Comparison of ENCODE assay signal across 9 mouse cellular contexts in the genomic region with DNA sequence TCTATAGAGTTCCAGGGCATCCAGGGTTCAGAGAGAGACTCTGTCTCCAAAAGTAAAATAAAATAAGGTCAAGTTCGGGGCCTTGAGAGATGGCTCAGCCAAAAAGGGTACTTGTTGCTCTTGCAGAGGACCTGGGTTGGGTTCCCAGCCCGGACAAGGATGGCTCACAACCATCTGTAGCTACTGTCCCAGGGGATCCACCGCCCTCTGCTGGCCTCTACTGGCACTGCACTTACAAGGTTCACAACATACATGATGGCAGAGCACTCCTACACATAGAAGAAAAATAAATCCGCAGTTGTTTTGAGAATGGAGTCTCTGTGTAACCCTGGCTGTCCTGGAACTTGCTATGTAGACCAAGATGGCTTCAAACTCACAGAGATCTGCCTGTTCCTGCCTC. TPM values are rescaled to one million over a fixed set of nuclear protein-coding genes. Genes with fewer than 3 reads are reported as not detected.
DNase-seq lines count a peak whose midpoint lies in the region; ATAC-seq and TF ChIP-seq lines count a peak whose summit lies in the region.
"Had no signal": no experiment of that assay in that cellular context is flagged by ENCODE, and none has a peak within 500 bp of the region (broad histone marks: within the 10 kb centered on the region; RNA-seq: fewer than 3 reads in every experiment).

No protein-coding gene starts in this region.

- H3K4me1 ChIP-seq in heart, postnatal 0 days (ENCODE audit: control insufficient read depth, insufficient read depth) = peaks cover 16% of the 10 kb centered on the region
- peaks cover 19% of the 10 kb centered on the region for H3K4me1 ChIP-seq in heart, embryonic 12.5 days (replicated peaks)
- peaks cover 6% of the 10 kb centered on the region; the same call in 1 of the 2 replicates for H3K4me1 ChIP-seq in liver, postnatal 0 days (ENCODE audit: insufficient read depth)

- TF ChIP-seq EP300 in heart, postnatal 0 days (IDR thresholded peaks at IDR 0.05; ENCODE audit: low read depth) = no peak
- no peak for TF ChIP-seq EP300 in liver, postnatal 0 days (IDR thresholded peaks at IDR 0.05; ENCODE audit: low read depth)

- H3K36me3 ChIP-seq in heart, postnatal 0 days (replicated peaks; ENCODE audit: control insufficient read depth, insufficient read depth, low read length) = peaks cover 17% of the 10 kb centered on the region; the same call in 1 of the 2 replicates
- peaks cover 34% of the 10 kb centered on the region for H3K36me3 ChIP-seq in heart, embryonic 12.5 days
- peaks cover 2% of the 10 kb centered on the region; the same call in 1 of the 2 replicates for H3K36me3 ChIP-seq in liver, postnatal 0 days (replicated peaks; ENCODE audit: insufficient read depth, low read length)

- 73% methylated on average over 4 of the region's 4 CpGs for WGBS in heart, postnatal 0 days
- WGBS in heart, embryonic 12.5 days = 71% methylated on average over 4 of the region's 4 CpGs
- 78% methylated on average over 4 of the region's 4 CpGs for WGBS in liver, postnatal 0 days (ENCODE audit: insufficient replicate concordance)

- DNase-seq in heart, postnatal 0 days (ENCODE audit: low spot score) = no peak
- DNase-seq in B cell, adult 2 months = peak; percentile 80 to 83
- peak; percentile 62 for DNase-seq in NIH3T3 (ENCODE audit: low read depth)
- DNase-seq in liver, postnatal 0 days = peak; percentile 67
- DNase-seq in thymus, postnatal 25 days = peak; percentile 67
- DNase-seq in left cerebral cortex, postnatal 36 days (ENCODE audit: low spot score in 2 of 2) = no peak

- H3K27me3 ChIP-seq in heart, postnatal 0 days (ENCODE audit: control insufficient read depth, insufficient read depth, low read length) = no peaks in the 10 kb centered on the region
- no peaks in the 10 kb centered on the region for H3K27me3 ChIP-seq in heart, embryonic 12.5 days (replicated peaks)
- no peaks in the 10 kb centered on the region for H3K27me3 ChIP-seq in liver, postnatal 0 days (ENCODE audit: insufficient read depth, low read length)
- H3K27me3 ChIP-seq: embryonic facial prominence, embryonic 12.5 days had no signal

- no peak for ATAC-seq in heart, postnatal 0 days (ENCODE audit: insufficient read depth, low read depth)
- ATAC-seq in heart, embryonic 12.5 days (ENCODE audit: insufficient number of reproducible peaks, low FRiP score) = no peak
- ATAC-seq in liver, postnatal 0 days = no peak
- no peak for ATAC-seq in frontal cortex, adult (ENCODE audit: low TSS enrichment)

- H3K27ac ChIP-seq in heart, postnatal 0 days (ENCODE audit: low read depth) = no peak overlapping the region
- no peak overlapping the region for H3K27ac ChIP-seq in heart, embryonic 12.5 days (ENCODE audit: poor library complexity, severe bottlenecking)
- H3K27ac ChIP-seq in liver, postnatal 0 days (ENCODE audit: low read depth) = no peak overlapping the region
- H3K27ac ChIP-seq: embryonic facial prominence, embryonic 12.5 days had no signal

- peak; percentile 34; the same call in 1 of the 2 replicates for TF ChIP-seq CTCF in heart, postnatal 0 days (IDR thresholded peaks at IDR 0.05; ENCODE audit: low read depth)
- peak; percentile 75 for TF ChIP-seq CTCF in liver, postnatal 0 days (IDR thresholded peaks at IDR 0.05; ENCODE audit: low read depth)

- H3K9ac ChIP-seq in heart, postnatal 0 days (replicated peaks; ENCODE audit: low read depth, low read length) = no peak overlapping the region
- H3K9ac ChIP-seq in heart, embryonic 12.5 days = no peak overlapping the region
- no peak overlapping the region for H3K9ac ChIP-seq in liver, postnatal 0 days (replicated peaks)
- H3K9ac ChIP-seq: embryonic facial prominence, embryonic 12.5 days had no signal

- intact Hi-C loops in left cerebral cortex, postnatal 36 days (cut with DNase I) = no loop called here

- no peak overlapping the region for H3K4me2 ChIP-seq in heart, postnatal 0 days (ENCODE audit: low read depth, low read length)
- H3K4me2 ChIP-seq in heart, embryonic 12.5 days = no peak overlapping the region
- no peak overlapping the region for H3K4me2 ChIP-seq in liver, postnatal 0 days (ENCODE audit: low read depth, low read length)
- H3K4me2 ChIP-seq: embryonic facial prominence, embryonic 12.5 days had no signal

- no peaks in the 10 kb centered on the region for H3K9me3 ChIP-seq in heart, postnatal 0 days (replicated peaks; ENCODE audit: control insufficient read depth, low read length)
- peaks cover 4% of the 10 kb centered on the region for H3K9me3 ChIP-seq in heart, embryonic 12.5 days (replicated peaks)
- H3K9me3 ChIP-seq in liver, postnatal 0 days (ENCODE audit: low read length) = no peaks in the 10 kb centered on the region
- H3K9me3 ChIP-seq: embryonic facial prominence, embryonic 12.5 days had no signal

- no peak overlapping the region for H3K4me3 ChIP-seq in heart, postnatal 0 days (ENCODE audit: low read depth, low read length)
- no peak overlapping the region for H3K4me3 ChIP-seq in heart, embryonic 12.5 days
- H3K4me3 ChIP-seq in liver, postnatal 0 days (ENCODE audit: low read depth, low read length) = no peak overlapping the region
- H3K4me3 ChIP-seq: embryonic facial prominence, embryonic 12.5 days had no signal

RNA-seq across cellular contexts. Expression of a gene that starts 2.9 kb away (rescaled TPM):
- total RNA-seq in heart, postnatal 0 days (2014; rRNA removed; ENCODE audit: low replicate concordance) = 31.9 and 35.1 TPM in 2 replicates
- polyA plus RNA-seq in heart, postnatal 0 days (2015; fragmentation: Nextera tagmentation; extraction: Ambion mirVana) = 53.8 and 55.9 TPM in 2 replicates
- 40.9 and 42.0 TPM in 2 replicates for polyA plus RNA-seq in heart, embryonic 12.5 days (2016; fragmentation: Nextera tagmentation; extraction: Ambion mirVana)
- polyA plus RNA-seq in liver, postnatal 0 days (2015; fragmentation: Nextera tagmentation; extraction: Ambion mirVana) = 8.5 and 8.8 TPM in 2 replicates
- 10 to 100 TPM; 43.5 to 56.1 TPM for total RNA-seq in left cerebral cortex, postnatal 36 days (2021)

RNA-seq across cellular contexts. Expression of a gene that starts 3.1 kb away (rescaled TPM):
- 1.7 and 1.9 TPM in 2 replicates for total RNA-seq in heart, postnatal 0 days (2014; rRNA removed; ENCODE audit: low replicate concordance)
- polyA plus RNA-seq in heart, postnatal 0 days (2015; fragmentation: Nextera tagmentation; extraction: Ambion mirVana) = 0.31 and 0.48 TPM in 2 replicates
- polyA plus RNA-seq in heart, embryonic 12.5 days (2016; fragmentation: Nextera tagmentation; extraction: Ambion mirVana) = 0.60 and 0.93 TPM in 2 replicates
- polyA plus RNA-seq in liver, postnatal 0 days (2015; fragmentation: Nextera tagmentation; extraction: Ambion mirVana) = 0.13 and 0.18 TPM in 2 replicates
- total RNA-seq in left cerebral cortex, postnatal 36 days (2021) = 10 to 100 TPM in 1 of 2 experiments, 1 to 10 TPM in 1; 8.0 to 13.2 TPM

RNA-seq across cellular contexts. Expression of a gene that starts 8.8 kb away (rescaled TPM):
- total RNA-seq in heart, postnatal 0 days (2014; rRNA removed; ENCODE audit: low replicate concordance) = 208 and 280 TPM in 2 replicates
- 273 and 276 TPM in 2 replicates for polyA plus RNA-seq in heart, postnatal 0 days (2015; fragmentation: Nextera tagmentation; extraction: Ambion mirVana)
- polyA plus RNA-seq in heart, embryonic 12.5 days (2016; fragmentation: Nextera tagmentation; extraction: Ambion mirVana) = 234 and 237 TPM in 2 replicates
- 123 and 126 TPM in 2 replicates for polyA plus RNA-seq in liver, postnatal 0 days (2015; fragmentation: Nextera tagmentation; extraction: Ambion mirVana)
- 10 to 100 TPM; 90.7 to 100.0 TPM for total RNA-seq in left cerebral cortex, postnatal 36 days (2021)

RNA-seq across cellular contexts. Expression of a gene that starts 25.9 kb away (rescaled TPM):
- total RNA-seq in heart, postnatal 0 days (2014; rRNA removed; ENCODE audit: low replicate concordance) = 38.4 and 60.6 TPM in 2 replicates
- 17.3 and 17.8 TPM in 2 replicates for polyA plus RNA-seq in heart, postnatal 0 days (2015; fragmentation: Nextera tagmentation; extraction: Ambion mirVana)
- polyA plus RNA-seq in heart, embryonic 12.5 days (2016; fragmentation: Nextera tagmentation; extraction: Ambion mirVana) = 29.0 and 29.1 TPM in 2 replicates
- polyA plus RNA-seq in liver, postnatal 0 days (2015; fragmentation: Nextera tagmentation; extraction: Ambion mirVana) = 13.3 and 13.9 TPM in 2 replicates
- 10 to 100 TPM; 64.0 to 69.3 TPM for total RNA-seq in left cerebral cortex, postnatal 36 days (2021)

RNA-seq across cellular contexts. Expression of a gene that starts 28.8 kb away (rescaled TPM):
- 34.3 and 39.9 TPM in 2 replicates for total RNA-seq in heart, postnatal 0 days (2014; rRNA removed; ENCODE audit: low replicate concordance)
- polyA plus RNA-seq in heart, postnatal 0 days (2015; fragmentation: Nextera tagmentation; extraction: Ambion mirVana) = 18.0 and 20.6 TPM in 2 replicates
- 32.8 and 33.6 TPM in 2 replicates for polyA plus RNA-seq in heart, embryonic 12.5 days (2016; fragmentation: Nextera tagmentation; extraction: Ambion mirVana)
- 14.8 and 16.8 TPM in 2 replicates for polyA plus RNA-seq in liver, postnatal 0 days (2015; fragmentation: Nextera tagmentation; extraction: Ambion mirVana)
- 10 to 100 TPM; 45.1 to 47.1 TPM for total RNA-seq in left cerebral cortex, postnatal 36 days (2021)

Comparison
In these comparisons a context has a peak if more than half of its experiments do, and no peak if none do; other contexts are left out.
1. DNase-seq: peak in B cell, adult 2 months (2 of 2), NIH3T3 (single experiment), liver, postnatal 0 days (single experiment) and thymus, postnatal 25 days (single experiment); none in heart, postnatal 0 days (single experiment) and left cerebral cortex, postnatal 36 days (0 of 2).